Mouse (Mus musculus): ENCODE results near the gene Inpp5k. TPM values are rescaled to one million over a fixed set of nuclear protein-coding genes. Genes with fewer than 3 reads are reported as not detected.

The Inpp5k gene
- polyA plus RNA-seq, 1 experiment from 2014 or later: 53.0 TPM

GRCm38 (mm10) chr11:75674875-75675274 is 44.1 kb downstream of the Inpp5k start:
- DNase-seq: no peak
- WGBS: 83% methylated on average over 3 of the region's 3 CpGs
- H3K4me2 ChIP-seq (ENCODE audit: low read length): no peak overlapping the region
- H3K9ac ChIP-seq (replicated peaks; ENCODE audit: low read length): no peak overlapping the region
- no peaks in the 10 kb centered on the region for H3K27me3 ChIP-seq (ENCODE audit: control insufficient read depth, insufficient read depth, low read length)
- peaks cover 2% of the 10 kb centered on the region; the same call in 1 of the 2 replicates for H3K4me1 ChIP-seq (ENCODE audit: control insufficient read depth, insufficient read depth, low read length)
- H3K9me3 ChIP-seq (ENCODE audit: control insufficient read depth, low read length): no peaks in the 10 kb centered on the region
- ATAC-seq (ENCODE audit: low FRiP score, low TSS enrichment): no peak
- no peak overlapping the region for H3K27ac ChIP-seq (replicated peaks; ENCODE audit: low read depth, low read length)
- H3K4me3 ChIP-seq (replicated peaks; ENCODE audit: low read depth, low read length): no peak overlapping the region
- H3K36me3 ChIP-seq (ENCODE audit: control insufficient read depth, insufficient read depth, low read length): no peaks in the 10 kb centered on the region

- DNase-seq (no peak), ATAC-seq (ENCODE audit: low FRiP score, low TSS enrichment) (no peak)
- no peaks in the 10 kb centered on the region for H3K9me3 ChIP-seq (ENCODE audit: control insufficient read depth, low read length)
- peak overlapping the region; percentile 97 for H3K4me3 ChIP-seq (replicated peaks; ENCODE audit: low read depth, low read length)
- peaks cover 2% of the 10 kb centered on the region; the same call in 1 of the 2 replicates for H3K36me3 ChIP-seq (ENCODE audit: control insufficient read depth, insufficient read depth, low read length)
- no peaks in the 10 kb centered on the region for H3K27me3 ChIP-seq (ENCODE audit: control insufficient read depth, insufficient read depth, low read length)
- H3K27ac ChIP-seq (replicated peaks; ENCODE audit: low read depth, low read length): peak overlapping the region; percentile 92
- no peak overlapping the region; the same call in 1 of the 2 replicates for H3K9ac ChIP-seq (replicated peaks; ENCODE audit: low read length)
- WGBS: 87% methylated on average over 3 of the region's 3 CpGs
- H3K4me2 ChIP-seq (ENCODE audit: low read length): peak overlapping the region; percentile 81
- peaks cover 14% of the 10 kb centered on the region for H3K4me1 ChIP-seq (ENCODE audit: control insufficient read depth, insufficient read depth, low read length)
These were observed 47.3 kb downstream of the Inpp5k start for GRCm38 (mm10) chr11:75677881-75678746.

GRCm38 (mm10) chr11:75678747-75679438 is 48.1 kb downstream of the Inpp5k start, which contains the start of gene Crk:
Crk (plus strand) TSS chr11:75679259.
- under 1% methylated on average over 54 of the region's 55 CpGs for WGBS
- Histone ChIP-seq H3K4me3 (replicated peaks; ENCODE audit: low read depth, low read length) (peak within 1 kb of the TSS; percentile 97), H3K36me3 (ENCODE audit: control insufficient read depth, insufficient read depth, low read length) (peaks cover 7% of the 10 kb centered on the region), H3K27me3 (ENCODE audit: control insufficient read depth, insufficient read depth, low read length) (no peaks in the 10 kb centered on the region), H3K27ac (replicated peaks; ENCODE audit: low read depth, low read length) (peak within 1 kb of the TSS; percentile 92), H3K4me1 (ENCODE audit: control insufficient read depth, insufficient read depth, low read length) (peaks cover 14% of the 10 kb centered on the region), H3K9ac (replicated peaks; ENCODE audit: low read length) (peak within 1 kb of the TSS; percentile 90), H3K4me2 (ENCODE audit: low read length) (peak within 1 kb of the TSS; percentile 81), H3K9me3 (ENCODE audit: control insufficient read depth, low read length) (no peaks in the 10 kb centered on the region)
- peak; percentile 99 for DNase-seq
- peak; percentile 98 for ATAC-seq (ENCODE audit: low FRiP score, low TSS enrichment)

- Histone ChIP-seq H3K27ac (replicated peaks; ENCODE audit: low read depth, low read length) (peak overlapping the region; percentile 92), H3K4me3 (replicated peaks; ENCODE audit: low read depth, low read length) (peak overlapping the region; percentile 97), H3K9me3 (ENCODE audit: control insufficient read depth, low read length) (no peaks in the 10 kb centered on the region), H3K4me1 (ENCODE audit: control insufficient read depth, insufficient read depth, low read length) (peaks cover 14% of the 10 kb centered on the region), H3K4me2 (ENCODE audit: low read length) (peak overlapping the region; percentile 81), H3K9ac (replicated peaks; ENCODE audit: low read length) (peak overlapping the region; percentile 90), H3K27me3 (ENCODE audit: control insufficient read depth, insufficient read depth, low read length) (no peaks in the 10 kb centered on the region), H3K36me3 (ENCODE audit: control insufficient read depth, insufficient read depth, low read length) (peaks cover 7% of the 10 kb centered on the region)
- DNase-seq (peak; percentile 65), ATAC-seq (ENCODE audit: low FRiP score, low TSS enrichment) (peak; percentile 83)
- WGBS: under 1% methylated on average over 43 of the region's 43 CpGs
These were observed 48.8 kb downstream of the Inpp5k start for GRCm38 (mm10) chr11:75679439-75680171.

- WGBS: 92% methylated on average over 5 of the region's 5 CpGs
- DNase-seq: no peak
- no peaks in the 10 kb centered on the region for H3K9me3 ChIP-seq (ENCODE audit: control insufficient read depth, low read length)
- peaks cover 14% of the 10 kb centered on the region for H3K4me1 ChIP-seq (ENCODE audit: control insufficient read depth, insufficient read depth, low read length)
- peaks cover 7% of the 10 kb centered on the region for H3K36me3 ChIP-seq (ENCODE audit: control insufficient read depth, insufficient read depth, low read length)
- H3K27ac ChIP-seq (replicated peaks; ENCODE audit: low read depth, low read length): no peak overlapping the region
- no peak overlapping the region for H3K9ac ChIP-seq (replicated peaks; ENCODE audit: low read length)
- no peak overlapping the region for H3K4me3 ChIP-seq (replicated peaks; ENCODE audit: low read depth, low read length)
- no peak for ATAC-seq (ENCODE audit: low FRiP score, low TSS enrichment)
- H3K4me2 ChIP-seq (ENCODE audit: low read length): no peak overlapping the region
- no peaks in the 10 kb centered on the region for H3K27me3 ChIP-seq (ENCODE audit: control insufficient read depth, insufficient read depth, low read length)
These were observed 53.7 kb downstream of the Inpp5k start for GRCm38 (mm10) chr11:75684462-75684861.

- no peak overlapping the region for H3K4me2 ChIP-seq (ENCODE audit: low read length)
These were observed 54.2 kb downstream of the Inpp5k start for GRCm38 (mm10) chr11:75684956-75685355.

GRCm38 (mm10) chr11:75687343-75687993 is 56.7 kb downstream of the Inpp5k start:
- ATAC-seq (ENCODE audit: low FRiP score, low TSS enrichment): no peak

More at GRCm38 (mm10) chr11:75684956-75685355, 54.2 kb downstream of the Inpp5k start:
- H3K4me3 ChIP-seq (replicated peaks; ENCODE audit: low read depth, low read length): no peak overlapping the region
- WGBS: 85% methylated on average over 2 of the region's 2 CpGs
- H3K9me3 ChIP-seq (ENCODE audit: control insufficient read depth, low read length): no peaks in the 10 kb centered on the region
- H3K9ac ChIP-seq (replicated peaks; ENCODE audit: low read length): no peak overlapping the region
- ATAC-seq (ENCODE audit: low FRiP score, low TSS enrichment) (no peak), DNase-seq (no peak)
- H3K27me3 ChIP-seq (ENCODE audit: control insufficient read depth, insufficient read depth, low read length): no peaks in the 10 kb centered on the region
- peaks cover 12% of the 10 kb centered on the region for H3K4me1 ChIP-seq (ENCODE audit: control insufficient read depth, insufficient read depth, low read length)
- no peak overlapping the region for H3K27ac ChIP-seq (replicated peaks; ENCODE audit: low read depth, low read length)
- peaks cover 7% of the 10 kb centered on the region for H3K36me3 ChIP-seq (ENCODE audit: control insufficient read depth, insufficient read depth, low read length)

GRCm38 (mm10) chr11:75688132-75688531 is 57.3 kb downstream of the Inpp5k start:
- H3K27me3 ChIP-seq (ENCODE audit: control insufficient read depth, insufficient read depth, low read length): no peaks in the 10 kb centered on the region
- H3K4me3 ChIP-seq (replicated peaks; ENCODE audit: low read depth, low read length): no peak overlapping the region
- DNase-seq (no peak), ATAC-seq (ENCODE audit: low FRiP score, low TSS enrichment) (no peak)
- no peak overlapping the region for H3K9ac ChIP-seq (replicated peaks; ENCODE audit: low read length)
- H3K4me2 ChIP-seq (ENCODE audit: low read length): no peak overlapping the region
- no peaks in the 10 kb centered on the region for H3K9me3 ChIP-seq (ENCODE audit: control insufficient read depth, low read length)
- H3K27ac ChIP-seq (replicated peaks; ENCODE audit: low read depth, low read length): no peak overlapping the region
- peaks cover 23% of the 10 kb centered on the region for H3K36me3 ChIP-seq (ENCODE audit: control insufficient read depth, insufficient read depth, low read length)
- WGBS: 91% methylated on average over 2 of the region's 2 CpGs
- no peaks in the 10 kb centered on the region for H3K4me1 ChIP-seq (ENCODE audit: control insufficient read depth, insufficient read depth, low read length)

More at GRCm38 (mm10) chr11:75687343-75687993, 56.7 kb downstream of the Inpp5k start:
- no peaks in the 10 kb centered on the region for H3K9me3 ChIP-seq (ENCODE audit: control insufficient read depth, low read length)
- no peak overlapping the region for H3K4me3 ChIP-seq (replicated peaks; ENCODE audit: low read depth, low read length)
- H3K4me2 ChIP-seq (ENCODE audit: low read length): no peak overlapping the region
- no peaks in the 10 kb centered on the region for H3K27me3 ChIP-seq (ENCODE audit: control insufficient read depth, insufficient read depth, low read length)
- 90% methylated on average over 2 of the region's 2 CpGs for WGBS
- no peaks in the 10 kb centered on the region for H3K4me1 ChIP-seq (ENCODE audit: control insufficient read depth, insufficient read depth, low read length)
- no peak overlapping the region for H3K27ac ChIP-seq (replicated peaks; ENCODE audit: low read depth, low read length)
- peaks cover 20% of the 10 kb centered on the region for H3K36me3 ChIP-seq (ENCODE audit: control insufficient read depth, insufficient read depth, low read length)
- no peak for DNase-seq
- no peak overlapping the region for H3K9ac ChIP-seq (replicated peaks; ENCODE audit: low read length)
